Mouse (Mus musculus): ENCODE measurements around the gene Gna15. TPM values are rescaled to one million over a fixed set of nuclear protein-coding genes. Genes with fewer than 3 reads are reported as not detected.
A peak's percentile ranks its signal among the peaks of the same experiment; 100 is the strongest.

Gene Gna15
- polyA plus RNA-seq, 1 experiment from 2014 or later: 0.84 TPM

- Histone ChIP-seq H3K4me3 (ENCODE audit: low read depth, low read length) (0 out of 2 replicates have a peak overlapping the region, but pooled peaks have one; percentile 15), H3K27ac (ENCODE audit: low read depth) (peak overlapping the region; percentile 52), H3K4me2 (ENCODE audit: low read length) (peak overlapping the region; percentile 28)
Observed at GRCm38 (mm10) chr10:81568381-81569191, 44.6 kb upstream of the Gna15 start.

GRCm38 (mm10) chr10:81565257-81566228 lies 41.5 kb upstream of the Gna15 start:
- peaks cover 64% of the 10 kb centered on the region for H3K4me1 ChIP-seq (replicated peaks; ENCODE audit: control insufficient read depth, insufficient read depth, low read length)
- no peak overlapping the region for H3K27ac ChIP-seq (ENCODE audit: low read depth)
- no peaks in the 10 kb centered on the region for H3K9me3 ChIP-seq (ENCODE audit: control insufficient read depth, low read length)
- DNase-seq (ENCODE audit: low spot score) (no peak), ATAC-seq (replicated peaks; ENCODE audit: low FRiP score, low TSS enrichment, low read depth) (no peak)
- H3K36me3 ChIP-seq (ENCODE audit: control insufficient read depth, insufficient read depth, low read length): peaks cover 41% of the 10 kb centered on the region
- no peaks in the 10 kb centered on the region for H3K27me3 ChIP-seq (replicated peaks; ENCODE audit: control insufficient read depth, insufficient read depth, low read length)
- no peak overlapping the region for H3K9ac ChIP-seq (ENCODE audit: low read length)
- no peak overlapping the region for H3K4me2 ChIP-seq (ENCODE audit: low read length)
- H3K4me3 ChIP-seq (ENCODE audit: low read depth, low read length): no peak overlapping the region
- 47% methylated on average over 20 of the region's 20 CpGs for WGBS

More at GRCm38 (mm10) chr10:81568381-81569191, 44.6 kb upstream of the Gna15 start:
- H3K36me3 ChIP-seq (ENCODE audit: control insufficient read depth, insufficient read depth, low read length): peaks cover 28% of the 10 kb centered on the region
- H3K27me3 ChIP-seq (replicated peaks; ENCODE audit: control insufficient read depth, insufficient read depth, low read length): 0 out of 2 replicates have a peak, but pooled peaks cover under 1% of the 10 kb centered on the region
- DNase-seq (ENCODE audit: low spot score) (peak; percentile 79), ATAC-seq (replicated peaks; ENCODE audit: low FRiP score, low TSS enrichment, low read depth) (0 out of 2 replicates have a peak, but pooled peaks have one; percentile 13)
- WGBS: 3% methylated on average over 16 of the region's 16 CpGs
- no peak overlapping the region for H3K9ac ChIP-seq (ENCODE audit: low read length)
- H3K4me1 ChIP-seq (replicated peaks; ENCODE audit: control insufficient read depth, insufficient read depth, low read length): peaks cover 56% of the 10 kb centered on the region
- no peaks in the 10 kb centered on the region for H3K9me3 ChIP-seq (ENCODE audit: control insufficient read depth, low read length)

- no peak for ATAC-seq (replicated peaks; ENCODE audit: low FRiP score, low TSS enrichment, low read depth)
- Histone ChIP-seq H3K9me3 (ENCODE audit: control insufficient read depth, low read length) (no peaks in the 10 kb centered on the region), H3K27ac (ENCODE audit: low read depth) (no peak overlapping the region), H3K4me3 (ENCODE audit: low read depth, low read length) (no peak overlapping the region), H3K27me3 (replicated peaks; ENCODE audit: control insufficient read depth, insufficient read depth, low read length) (no peaks in the 10 kb centered on the region), H3K9ac (ENCODE audit: low read length) (no peak overlapping the region), H3K4me1 (replicated peaks; ENCODE audit: control insufficient read depth, insufficient read depth, low read length) (peaks cover 56% of the 10 kb centered on the region), H3K4me2 (ENCODE audit: low read length) (no peak overlapping the region), H3K36me3 (ENCODE audit: control insufficient read depth, insufficient read depth, low read length) (peaks cover 41% of the 10 kb centered on the region)
- 36% methylated on average over 10 of the region's 10 CpGs for WGBS
- DNase-seq (ENCODE audit: low spot score): peak; percentile 85
Observed at GRCm38 (mm10) chr10:81564734-81565133, 40.7 kb upstream of the Gna15 start.

- peak overlapping the region; percentile 51 for H3K27ac ChIP-seq (ENCODE audit: low read depth)
- H3K4me1 ChIP-seq (replicated peaks; ENCODE audit: control insufficient read depth, insufficient read depth, low read length): peaks cover 51% of the 10 kb centered on the region
- H3K9me3 ChIP-seq (ENCODE audit: control insufficient read depth, low read length): no peaks in the 10 kb centered on the region
- ATAC-seq (replicated peaks; ENCODE audit: low FRiP score, low TSS enrichment, low read depth) (no peak), DNase-seq (ENCODE audit: low spot score) (peak; percentile 75)
- H3K4me2 ChIP-seq (ENCODE audit: low read length): peak overlapping the region; percentile 50
- H3K9ac ChIP-seq (ENCODE audit: low read length): 0 out of 2 replicates have a peak overlapping the region, but pooled peaks have one; percentile 34
- peaks cover 41% of the 10 kb centered on the region for H3K36me3 ChIP-seq (ENCODE audit: control insufficient read depth, insufficient read depth, low read length)
- H3K27me3 ChIP-seq (replicated peaks; ENCODE audit: control insufficient read depth, insufficient read depth, low read length): no peaks in the 10 kb centered on the region
- H3K4me3 ChIP-seq (ENCODE audit: low read depth, low read length): peak overlapping the region; percentile 25
- 2% methylated on average over 10 of the region's 10 CpGs for WGBS
Observed at GRCm38 (mm10) chr10:81564216-81564615, 40.2 kb upstream of the Gna15 start.

- Histone ChIP-seq H3K9ac (ENCODE audit: low read length) (no peak overlapping the region), H3K27ac (ENCODE audit: low read depth) (no peak overlapping the region), H3K27me3 (replicated peaks; ENCODE audit: control insufficient read depth, insufficient read depth, low read length) (no peaks in the 10 kb centered on the region), H3K36me3 (ENCODE audit: control insufficient read depth, insufficient read depth, low read length) (peaks cover 41% of the 10 kb centered on the region), H3K4me2 (ENCODE audit: low read length) (peak overlapping the region; percentile 50), H3K9me3 (ENCODE audit: control insufficient read depth, low read length) (no peaks in the 10 kb centered on the region), H3K4me1 (replicated peaks; ENCODE audit: control insufficient read depth, insufficient read depth, low read length) (peaks cover 44% of the 10 kb centered on the region), H3K4me3 (ENCODE audit: low read depth, low read length) (peak overlapping the region; percentile 25; the same call in 1 of the 2 replicates)
- ATAC-seq (replicated peaks; ENCODE audit: low FRiP score, low TSS enrichment, low read depth): no peak
- DNase-seq (ENCODE audit: low spot score): no peak
- 49% methylated on average over 6 of the region's 6 CpGs for WGBS
Observed at GRCm38 (mm10) chr10:81563481-81563880, 39.5 kb upstream of the Gna15 start.

- Histone ChIP-seq H3K27ac (ENCODE audit: low read depth) (no peak overlapping the region), H3K9ac (ENCODE audit: low read length) (no peak overlapping the region), H3K36me3 (ENCODE audit: control insufficient read depth, insufficient read depth, low read length) (peaks cover 41% of the 10 kb centered on the region), H3K4me2 (ENCODE audit: low read length) (peak overlapping the region; percentile 18), H3K9me3 (ENCODE audit: control insufficient read depth, low read length) (no peaks in the 10 kb centered on the region), H3K4me1 (replicated peaks; ENCODE audit: control insufficient read depth, insufficient read depth, low read length) (peaks cover 35% of the 10 kb centered on the region), H3K4me3 (ENCODE audit: low read depth, low read length) (no peak overlapping the region), H3K27me3 (replicated peaks; ENCODE audit: control insufficient read depth, insufficient read depth, low read length) (no peaks in the 10 kb centered on the region)
- DNase-seq (ENCODE audit: low spot score): no peak
- WGBS: 72% methylated on average over 6 of the region's 6 CpGs
- no peak for ATAC-seq (replicated peaks; ENCODE audit: low FRiP score, low TSS enrichment, low read depth)
Observed at GRCm38 (mm10) chr10:81562411-81562810, 38.4 kb upstream of the Gna15 start.

- no peak for DNase-seq (ENCODE audit: low spot score)
- H3K9me3 ChIP-seq (ENCODE audit: control insufficient read depth, low read length): no peaks in the 10 kb centered on the region
- H3K4me1 ChIP-seq (replicated peaks; ENCODE audit: control insufficient read depth, insufficient read depth, low read length): peaks cover 35% of the 10 kb centered on the region
- peaks cover 30% of the 10 kb centered on the region for H3K36me3 ChIP-seq (ENCODE audit: control insufficient read depth, insufficient read depth, low read length)
- WGBS: 8% methylated on average over 16 of the region's 16 CpGs
- H3K9ac ChIP-seq (ENCODE audit: low read length): peak overlapping the region; percentile 96
- peak; percentile 9; the same call in 1 of the 2 replicates for ATAC-seq (replicated peaks; ENCODE audit: low FRiP score, low TSS enrichment, low read depth)
- peak overlapping the region; percentile 90 for H3K27ac ChIP-seq (ENCODE audit: low read depth)
- H3K4me2 ChIP-seq (ENCODE audit: low read length): peak overlapping the region; percentile 88
- H3K27me3 ChIP-seq (replicated peaks; ENCODE audit: control insufficient read depth, insufficient read depth, low read length): no peaks in the 10 kb centered on the region
- peak overlapping the region; percentile 76 for H3K4me3 ChIP-seq (ENCODE audit: low read depth, low read length)
Observed at GRCm38 (mm10) chr10:81560719-81561459, 36.9 kb upstream of the Gna15 start.
